Mouse (Mus musculus) heart, embryonic 13.5 days (tissue): ENCODE data around the gene Zim1. TPM values are rescaled to one million over a fixed set of nuclear protein-coding genes. Genes with fewer than 3 reads are reported as not detected.

Source experiments
- ATAC-seq: fragments of 200-750 bp; cut with Nextera tagmentation; 2 replicates; pipeline ENCODE4 v1.8.0; 2017; ENCODE audit warnings: moderate TSS enrichment; ENCODE audit not compliant: insufficient number of reproducible peaks, low FRiP score, low TSS enrichment; ENCODE audit errors: extremely low read depth
- H3K27ac ChIP-seq: fragments of 300-500 bp; sonication (generic); replicated peaks from 2 replicates; pipeline ENCODE4 v1.5.1; 2015; ENCODE audit warnings: moderate library complexity, mild to moderate bottlenecking, inconsistent platforms
- H3K27me3 ChIP-seq: fragments of 300-500 bp; sonication (generic); replicated peaks from 2 replicates; pipeline ENCODE4 v1.6.1; 2015; ENCODE audit warnings: mild to moderate bottlenecking, inconsistent platforms
- H3K36me3 ChIP-seq: fragments of 300-500 bp; sonication (generic); 2 replicates; pipeline ENCODE4 v1.6.1; 2015; ENCODE audit warnings: mild to moderate bottlenecking, inconsistent platforms
- H3K4me1 ChIP-seq: fragments of 300-500 bp; sonication (generic); 2 replicates; pipeline ENCODE4 v1.6.1; 2015; ENCODE audit warnings: inconsistent platforms
- H3K4me2 ChIP-seq: fragments of 300-500 bp; sonication (generic); 2 replicates; pipeline ENCODE4 v1.6.1; 2015; ENCODE audit warnings: inconsistent platforms, mild to moderate bottlenecking, moderate library complexity
- H3K4me3 ChIP-seq: fragments of 300-500 bp; sonication (generic); 2 replicates; pipeline ENCODE4 v1.5.1; 2015; ENCODE audit warnings: moderate library complexity, mild to moderate bottlenecking, inconsistent platforms
- H3K9ac ChIP-seq: fragments of 300-500 bp; sonication (generic); 2 replicates; pipeline ENCODE4 v1.6.1; 2015; ENCODE audit warnings: inconsistent platforms, mild to moderate bottlenecking, moderate library complexity
- H3K9me3 ChIP-seq: fragments of 300-500 bp; sonication (generic); 2 replicates; pipeline ENCODE4 v1.6.1; 2016; ENCODE audit warnings: inconsistent platforms
- WGBS: fragments of 180-500 bp; shearing (Covaris S2); methylation state at CpG from one replicate; pipeline ENCODE4 v1.1.7; 2015; ENCODE audit warnings: mixed read lengths; 5-methylcytosine and 5-hydroxymethylcytosine counted together
- polyA plus RNA-seq: library from polyadenylated mRNA; unstranded; fragments of >200 nt; fragmentation: Nextera tagmentation; extraction: Ambion mirVana; gene quantifications from 2 replicates; pipeline ENCODE4 v1.2.1, GENCODE M21; 2015

The Zim1 gene
- polyA plus RNA-seq, 1 experiment from 2014 or later = 8.3 TPM

DNA sequence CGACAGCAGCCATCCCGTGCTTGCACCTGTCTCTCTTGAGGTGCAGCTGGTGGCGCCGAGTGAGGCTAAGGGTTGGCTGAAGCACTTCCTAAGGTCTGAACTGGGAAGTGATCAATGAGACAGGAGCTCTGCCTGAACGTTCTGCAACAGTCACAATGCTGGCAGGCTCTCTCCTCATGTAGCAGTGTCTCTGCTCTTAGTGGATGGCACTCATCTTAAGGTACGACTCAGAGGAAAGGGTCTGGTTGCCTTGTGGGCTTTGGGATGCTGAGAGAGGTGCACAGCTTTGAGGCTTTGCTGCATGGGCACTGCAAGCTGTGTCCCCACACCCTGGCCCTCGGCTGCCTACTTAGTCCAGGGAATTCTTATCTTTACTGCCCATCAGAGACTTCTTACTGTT lies 45.0 kb downstream of the Zim1 start:
- H3K9ac ChIP-seq = no peak overlapping the region
- no peak overlapping the region for H3K4me3 ChIP-seq
- H3K4me1 ChIP-seq = no peaks in the 10 kb centered on the region
- WGBS = 63% methylated on average over 7 of the region's 7 CpGs
- H3K27me3 ChIP-seq = no peaks in the 10 kb centered on the region
- H3K36me3 ChIP-seq = no peaks in the 10 kb centered on the region
- no peak for ATAC-seq
- H3K9me3 ChIP-seq = no peaks in the 10 kb centered on the region
- H3K4me2 ChIP-seq = no peak overlapping the region
- no peak overlapping the region for H3K27ac ChIP-seq

DNA sequence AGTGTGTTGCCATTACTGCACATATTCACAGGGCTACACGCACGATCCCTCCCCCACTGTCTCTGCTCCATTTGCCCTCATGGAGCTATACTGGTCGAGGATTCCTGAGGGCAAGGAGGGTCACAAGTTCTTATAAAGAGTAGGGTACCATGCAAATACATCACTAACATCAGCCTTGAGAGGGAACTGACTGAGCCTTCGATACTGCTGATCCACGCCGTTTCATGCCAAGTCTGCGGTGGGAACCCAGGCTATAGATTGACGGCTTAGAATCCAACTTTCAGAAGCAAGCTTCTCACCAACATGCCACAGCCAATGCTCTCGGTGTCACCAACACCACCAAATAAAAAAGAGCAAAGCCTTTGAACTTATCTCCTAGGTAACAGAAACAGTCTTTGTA lies 45.7 kb downstream of the Zim1 start:
- 85% methylated on average over 9 of the region's 9 CpGs for WGBS
- Histone ChIP-seq H3K9ac (no peak overlapping the region), H3K4me3 (no peak overlapping the region), H3K9me3 (no peaks in the 10 kb centered on the region), H3K36me3 (no peaks in the 10 kb centered on the region), H3K27ac (no peak overlapping the region), H3K27me3 (no peaks in the 10 kb centered on the region), H3K4me1 (no peaks in the 10 kb centered on the region), H3K4me2 (no peak overlapping the region)
- ATAC-seq = no peak

DNA sequence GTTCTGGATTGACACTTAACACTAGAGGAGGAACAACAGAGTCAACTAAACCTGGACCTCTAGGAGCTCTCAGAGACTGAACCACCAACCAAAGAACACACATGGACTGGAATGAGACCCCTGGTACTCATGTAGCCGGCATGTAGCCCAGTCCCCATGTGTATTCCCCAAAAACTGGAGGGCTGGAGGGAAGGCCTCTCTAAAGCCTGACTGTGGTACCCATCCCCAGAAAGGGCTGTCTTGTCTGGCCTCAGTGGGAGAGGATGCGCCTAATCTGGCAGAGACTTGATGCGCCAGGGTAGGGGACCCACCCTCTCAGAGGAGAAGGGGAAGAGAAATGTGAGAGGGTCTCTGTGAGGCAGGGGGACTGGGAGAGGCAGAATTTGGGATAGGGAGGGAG lies 50.4 kb downstream of the Zim1 start:
- no peaks in the 10 kb centered on the region for H3K36me3 ChIP-seq
- no peak for ATAC-seq
- H3K27me3 ChIP-seq = no peaks in the 10 kb centered on the region
- H3K27ac ChIP-seq = no peak overlapping the region
- H3K9ac ChIP-seq = no peak overlapping the region
- H3K4me2 ChIP-seq = no peak overlapping the region
- H3K4me1 ChIP-seq = no peaks in the 10 kb centered on the region
- H3K4me3 ChIP-seq = no peak overlapping the region
- H3K9me3 ChIP-seq = peaks cover 3% of the 10 kb centered on the region; the same call in 1 of the 2 replicates
- 79% methylated on average over 3 of the region's 3 CpGs for WGBS

DNA sequence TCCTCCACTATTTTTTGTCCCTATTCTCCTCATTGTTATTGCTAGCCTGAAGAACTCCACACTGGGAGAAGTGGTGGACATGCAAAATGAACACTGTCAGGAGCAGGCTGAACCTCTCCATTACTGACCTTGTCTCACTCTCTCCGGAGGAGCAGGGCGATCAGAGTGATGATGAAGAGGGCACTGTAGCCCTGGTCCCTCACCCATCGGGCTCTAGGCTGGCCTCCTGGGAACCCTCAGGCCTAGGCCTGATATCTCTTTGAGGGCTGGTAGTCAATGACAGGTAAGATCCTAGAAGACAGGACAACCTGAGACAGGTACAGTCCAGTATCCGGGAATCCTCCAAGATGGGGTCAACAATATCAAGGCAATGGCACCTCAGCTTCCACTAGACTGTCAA lies 58.2 kb downstream of the Zim1 start:
- Histone ChIP-seq H3K4me3 (no peak overlapping the region), H3K4me2 (no peak overlapping the region), H3K27ac (no peak overlapping the region), H3K9me3 (peaks cover 10% of the 10 kb centered on the region; the same call in 1 of the 2 replicates), H3K36me3 (no peaks in the 10 kb centered on the region), H3K27me3 (no peaks in the 10 kb centered on the region), H3K4me1 (no peaks in the 10 kb centered on the region), H3K9ac (no peak overlapping the region)
- ATAC-seq = no peak
- 82% methylated on average over 4 of the region's 4 CpGs for WGBS

DNA sequence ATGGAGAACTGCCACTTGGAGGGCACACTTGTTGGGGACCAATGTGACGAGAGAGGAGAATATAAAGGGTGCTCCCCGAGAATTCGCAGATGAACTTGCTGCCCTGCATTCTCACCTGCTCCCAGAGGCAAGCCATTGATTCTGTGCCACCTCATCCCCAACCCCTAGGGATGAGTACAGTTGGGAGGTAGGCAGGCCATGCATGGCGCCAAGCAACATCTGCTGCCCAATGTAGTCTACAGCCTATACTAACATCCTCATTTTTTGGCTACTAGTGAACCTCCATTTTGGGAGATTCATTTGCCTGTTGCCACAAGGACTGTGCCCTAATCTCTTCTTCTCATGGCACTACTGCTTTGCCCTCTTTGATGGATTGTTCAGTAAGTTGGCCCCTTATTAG lies 59.5 kb downstream of the Zim1 start:
- H3K9ac ChIP-seq = no peak overlapping the region
- no peak overlapping the region for H3K27ac ChIP-seq
- H3K36me3 ChIP-seq = no peaks in the 10 kb centered on the region
- 76% methylated on average over 4 of the region's 4 CpGs for WGBS
- no peak for ATAC-seq
- H3K4me3 ChIP-seq = no peak overlapping the region
- H3K9me3 ChIP-seq = peaks cover 10% of the 10 kb centered on the region; the same call in 1 of the 2 replicates
- H3K27me3 ChIP-seq = no peaks in the 10 kb centered on the region
- no peaks in the 10 kb centered on the region for H3K4me1 ChIP-seq
- H3K4me2 ChIP-seq = no peak overlapping the region

DNA sequence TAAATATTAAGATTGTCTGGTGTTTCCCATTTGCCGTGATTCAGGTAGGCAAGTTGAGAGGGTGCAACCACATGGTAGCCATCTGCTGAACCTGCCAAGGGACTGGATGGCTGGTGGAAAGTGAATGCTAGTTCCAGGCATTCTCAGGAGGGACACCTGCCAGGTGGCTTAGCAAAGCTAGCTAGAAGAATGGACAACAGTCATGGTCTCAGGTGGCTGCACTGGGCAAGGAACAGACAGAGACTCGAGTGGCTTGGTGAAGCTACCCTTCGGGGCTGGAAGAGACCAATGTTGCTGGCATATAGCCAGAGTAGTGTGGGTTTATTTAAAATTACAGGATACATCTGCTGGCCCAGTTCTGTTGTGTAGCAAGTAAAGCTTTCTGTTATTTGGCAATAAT lies 60.4 kb downstream of the Zim1 start:
- H3K4me2 ChIP-seq = no peak overlapping the region

More for the DNA sequence above, 60.4 kb downstream of the Zim1 start:
- H3K36me3 ChIP-seq = no peaks in the 10 kb centered on the region
- H3K9me3 ChIP-seq = 0 out of 2 replicates have a peak, but pooled peaks cover 7% of the 10 kb centered on the region
- no peak overlapping the region for H3K27ac ChIP-seq
- no peaks in the 10 kb centered on the region for H3K4me1 ChIP-seq
- no peak overlapping the region for H3K9ac ChIP-seq
- H3K27me3 ChIP-seq = no peaks in the 10 kb centered on the region
- WGBS = 73% methylated on average over 3 of the region's 3 CpGs
- no peak overlapping the region for H3K4me3 ChIP-seq
- no peak for ATAC-seq

Other genes starting within 250 kb of the Zim1 start
- gene Olfr1336, start 240.3 kb downstream of the Zim1 start, polyA plus RNA-seq = not detected in 2 replicates
- gene Olfr1346, start 229.3 kb downstream of the Zim1 start, polyA plus RNA-seq = not detected in 2 replicates
- gene Olfr5, start 209.5 kb downstream of the Zim1 start, polyA plus RNA-seq = not detected in 2 replicates
- not detected in 2 replicates for gene Olfr1347, start 196.7 kb downstream of the Zim1 start, polyA plus RNA-seq
- gene Olfr1348, start 187.7 kb downstream of the Zim1 start, polyA plus RNA-seq = not detected in 2 replicates
- not detected in 2 replicates for gene Olfr1349, start 173.5 kb downstream of the Zim1 start, polyA plus RNA-seq
- not detected in 2 replicates for gene Olfr1350, start 131.6 kb downstream of the Zim1 start, polyA plus RNA-seq
- gene Peg3, start 34.0 kb upstream of the Zim1 start, polyA plus RNA-seq = 92.0 and 106 TPM in 2 replicates
- 7.4 and 7.8 TPM in 2 replicates for gene Usp29, start 34.1 kb upstream of the Zim1 start, polyA plus RNA-seq